Mouse (Mus musculus) left cerebral cortex, adult 2 months (tissue): ENCODE measurements around the gene Eci1. TPM values are rescaled to one million over a fixed set of nuclear protein-coding genes. Genes with fewer than 3 reads are reported as not detected.

Experiments used
- DNase-seq, 2 experiments: peaks; one replicate each; pipeline ENCODE4 v3.0.0; 2021 to 2022; ENCODE audit warnings: low spot score in 2 of 2, mixed read lengths in 1 of 2; ENCODE audit errors: extremely low spot score in 1 of 2
- H3K27ac ChIP-seq: fragments of 200-600 bp; 2 replicates; pipeline ENCODE4 v1.8.1; 2022
- H3K4me3 ChIP-seq: fragments of 200-600 bp; 2 replicates; pipeline ENCODE4 v1.8.1; 2022
- CTCF ChIP-seq: fragments of 200-600 bp; IDR thresholded peaks from 2 replicates; pipeline ENCODE4 v1.8.1; 2022; ENCODE audit warnings: antibody characterized with exemption, mild to moderate bottlenecking, moderate library complexity
- intact Hi-C: fragments of 180-260 bp; cut with DNase I; formaldehyde crosslinking; loops from one replicate; pipeline ENCODE4 v1.15.1; 2025
- total RNA-seq, 2 experiments: library from RNA; stranded (reverse); gene quantifications; 2 replicates each; pipeline ENCODE4 v1.2.3; 2021

Gene Eci1
- total RNA-seq, 2 experiments from 2014 or later: 24.4 to 26.2 TPM

GRCm38 (mm10) chr17:24463374-24464133 is 37.1 kb downstream of the Eci1 start:
- intact Hi-C loops: no loop called here
- peak; percentile 19 for TF ChIP-seq CTCF
- Histone ChIP-seq H3K4me3 (no peak overlapping the region), H3K27ac (no peak overlapping the region)
- no peak for DNase-seq

GRCm38 (mm10) chr17:24468636-24469246 is 42.3 kb downstream of the Eci1 start:
- intact Hi-C loops: no loop called here
- DNase-seq: no peak
- Histone ChIP-seq H3K4me3 (no peak overlapping the region), H3K27ac (no peak overlapping the region)
- TF ChIP-seq CTCF: no peak

- no peak for DNase-seq
- intact Hi-C loops: no loop called here
- Histone ChIP-seq H3K4me3 (peak overlapping the region; percentile 81), H3K27ac (peak overlapping the region; percentile 92)
- no peak for TF ChIP-seq CTCF
Observed at GRCm38 (mm10) chr17:24469336-24469909, 43.0 kb downstream of the Eci1 start.

- TF ChIP-seq CTCF: no peak; the same call in 1 of the 2 replicates
- intact Hi-C loops: no loop called here
- DNase-seq: peak; percentile 98 to 99
- H3K4me3 ChIP-seq: peak within 1 kb of the TSS; percentile 81
- H3K27ac ChIP-seq: peak within 1 kb of the TSS; percentile 92
Observed at GRCm38 (mm10) chr17:24469910-24470602, 43.6 kb downstream of the Eci1 start, which contains the start of the genes E4f1 and Pgp. TSS of gene E4f1 (minus strand) at chr17:24470313. TSS of gene Pgp (plus strand) at chr17:24470392.

GRCm38 (mm10) chr17:24470701-24471527 is 44.5 kb downstream of the Eci1 start:
- TF ChIP-seq CTCF: no peak
- DNase-seq: peak; percentile 50 to 59
- intact Hi-C loops: no loop called here
- peak overlapping the region; percentile 92 for H3K27ac ChIP-seq
- peak overlapping the region; percentile 81 for H3K4me3 ChIP-seq

GRCm38 (mm10) chr17:24472512-24472911 is 46.1 kb downstream of the Eci1 start:
- intact Hi-C loops: no loop called here
- no peak overlapping the region; the same call in 1 of the 2 replicates for H3K27ac ChIP-seq
- no peak for TF ChIP-seq CTCF
- DNase-seq: no peak
- peak overlapping the region; percentile 81 for H3K4me3 ChIP-seq

- no peak for TF ChIP-seq CTCF
- DNase-seq: no peak
- peak within 1 kb of the TSS; percentile 50 for H3K27ac ChIP-seq
- intact Hi-C loops: no loop called here
- peak within 1 kb of the TSS; percentile 81 for H3K4me3 ChIP-seq
Observed at GRCm38 (mm10) chr17:24473612-24474275, 47.3 kb downstream of the Eci1 start, which contains the start of gene Bricd5. TSS of gene Bricd5 (plus strand) at chr17:24473884.

GRCm38 (mm10) chr17:24474557-24474956 is 48.1 kb downstream of the Eci1 start:
- peak in 1 of 2 experiments; percentile 57 for DNase-seq
- no peak for TF ChIP-seq CTCF
- intact Hi-C loops: no loop called here
- Histone ChIP-seq H3K27ac (peak overlapping the region; percentile 50), H3K4me3 (no peak overlapping the region)

GRCm38 (mm10) chr17:24475586-24475985 is 49.1 kb downstream of the Eci1 start:
- Histone ChIP-seq H3K4me3 (no peak overlapping the region), H3K27ac (peak overlapping the region; percentile 50)
- intact Hi-C loops: no loop called here
- peak in 1 of 2 experiments; percentile 6 for DNase-seq
- TF ChIP-seq CTCF: no peak

GRCm38 (mm10) chr17:24476022-24476776 is 49.8 kb downstream of the Eci1 start:
- H3K4me3 ChIP-seq: no peak overlapping the region
- intact Hi-C loops: no loop called here
- peak in 1 of 2 experiments; percentile 6 for DNase-seq
- no peak for TF ChIP-seq CTCF
- no peak overlapping the region; the same call in 1 of the 2 replicates for H3K27ac ChIP-seq
